Mouse (Mus musculus): Measurements from ENCODE around the gene Npsr1.

Gene Npsr1

DNA sequence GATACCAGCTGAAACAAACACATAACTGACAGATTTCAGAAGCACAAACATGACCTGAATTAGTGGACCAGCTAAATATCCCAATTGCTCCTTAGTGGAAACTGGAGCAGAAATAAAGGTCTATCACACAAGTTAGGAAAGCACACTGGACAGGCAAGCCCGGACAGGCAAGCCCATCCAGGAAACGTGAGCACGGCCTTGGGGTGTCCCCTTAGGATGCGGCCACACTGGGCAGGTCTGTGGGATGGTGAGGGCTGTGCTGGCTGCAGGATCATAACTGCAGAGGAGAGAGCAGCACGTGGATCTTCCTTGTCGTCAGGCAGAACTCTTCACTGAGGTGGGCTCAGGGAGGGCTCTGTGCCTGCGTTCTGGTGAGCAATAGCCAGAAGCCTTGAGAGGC lies at the start of gene Npsr1:
Npsr1 (plus strand) TSS at position 301 of the 400 bp plus-strand sequence.
- no peak for DNase-seq (ENCODE audit: low read depth)

DNA sequence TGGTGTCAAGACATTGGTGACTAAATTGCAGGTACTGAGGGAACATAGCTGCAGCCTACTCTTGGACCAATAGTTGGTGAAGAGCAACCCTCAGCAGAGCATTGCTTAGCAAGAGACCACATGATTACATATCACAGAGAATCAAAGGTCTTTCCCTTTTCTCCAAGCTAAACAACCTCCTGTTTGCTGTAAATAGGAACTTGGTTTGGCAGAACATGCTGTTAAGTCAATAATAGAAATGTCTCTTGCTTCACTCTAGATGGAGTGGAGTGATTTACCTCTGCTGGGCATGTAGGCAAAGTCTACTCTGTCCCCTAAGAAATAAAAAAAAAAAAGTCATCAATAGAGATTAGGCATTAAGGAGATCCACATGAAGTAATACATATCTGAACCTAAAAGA lies 46.3 kb upstream of the Npsr1 start:
- no peak for DNase-seq (ENCODE audit: low read depth)

DNA sequence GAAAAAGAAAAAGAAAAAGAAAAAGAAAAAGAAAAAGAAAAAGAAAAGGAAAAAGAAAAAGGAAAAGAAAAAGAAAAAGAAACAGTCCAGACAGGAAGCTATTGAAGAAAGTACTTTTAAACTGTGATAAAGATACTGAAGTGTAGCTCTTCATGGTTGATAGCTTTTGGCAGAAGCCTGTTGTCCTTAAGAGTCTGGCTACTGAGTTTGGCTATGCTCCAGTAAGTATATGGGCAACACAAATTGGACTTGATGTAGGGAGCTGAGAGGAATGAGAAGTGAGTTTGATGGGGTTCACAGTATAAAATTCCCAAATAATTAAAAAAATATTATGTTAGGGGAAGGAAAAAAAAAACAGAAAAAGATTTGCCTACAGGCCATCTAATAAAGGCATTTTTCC lies 34.5 kb upstream of the Npsr1 start:
- DNase-seq (ENCODE audit: low read depth): no peak

DNA sequence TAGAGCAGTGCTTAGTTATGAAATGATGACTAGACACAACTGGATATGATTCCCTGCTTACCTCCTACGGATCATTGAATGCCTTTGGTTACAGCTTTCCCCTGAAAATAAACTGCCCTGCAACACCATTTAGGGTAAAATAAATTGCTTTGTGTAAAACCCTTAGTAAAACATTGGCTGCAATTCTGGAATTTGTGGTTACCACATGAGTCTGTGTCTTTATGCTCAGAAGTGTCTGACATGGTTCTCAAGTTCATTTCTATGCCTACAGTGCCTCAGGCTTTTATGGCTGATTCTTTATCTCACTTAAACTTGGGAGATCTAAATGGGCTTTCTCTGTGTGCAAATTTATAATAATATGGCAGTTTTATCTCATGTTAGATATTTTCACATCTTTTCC lies 26.1 kb upstream of the Npsr1 start:
- DNase-seq (ENCODE audit: low read depth): no peak

DNA sequence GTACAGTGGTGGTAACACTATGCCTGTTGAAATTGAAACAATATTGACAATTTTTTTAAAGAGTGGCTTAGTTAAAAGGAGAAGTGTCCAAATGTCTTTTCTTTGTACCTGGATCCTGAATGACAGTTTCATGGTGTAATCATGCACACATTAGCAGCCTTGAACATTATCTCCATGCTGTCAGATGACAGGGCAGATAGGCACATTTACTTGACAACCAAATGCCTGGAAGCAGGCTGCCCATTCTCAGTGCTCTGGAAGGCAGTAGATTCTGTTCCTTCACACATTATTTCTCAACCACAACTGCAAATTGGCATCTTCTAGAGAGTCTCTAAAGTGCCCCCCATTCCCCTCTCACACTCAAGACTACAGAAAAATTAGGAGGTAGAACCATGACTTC lies 20.2 kb upstream of the Npsr1 start:
- DNase-seq (ENCODE audit: low read depth): no peak

DNA sequence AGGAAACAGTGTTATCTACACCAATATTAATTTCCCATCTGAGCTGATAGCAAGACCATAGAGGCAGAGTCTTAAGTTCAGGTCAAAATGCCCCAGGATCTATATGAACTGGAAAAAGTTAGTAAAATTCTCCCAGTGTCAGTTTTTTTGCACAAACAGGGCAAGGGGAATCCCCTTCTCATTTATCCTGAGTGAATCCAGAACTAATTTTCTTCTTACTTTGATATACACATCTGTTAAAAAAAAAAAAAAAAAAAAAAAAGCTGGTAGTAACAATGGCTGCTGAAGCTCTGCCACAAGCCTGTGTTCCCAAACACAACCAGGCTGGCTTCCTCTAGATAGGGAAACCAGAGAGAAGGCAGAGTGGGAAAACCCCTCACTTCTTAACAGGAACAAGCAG lies 5.9 kb upstream of the Npsr1 start:
- DNase-seq (ENCODE audit: low read depth): no peak

DNA sequence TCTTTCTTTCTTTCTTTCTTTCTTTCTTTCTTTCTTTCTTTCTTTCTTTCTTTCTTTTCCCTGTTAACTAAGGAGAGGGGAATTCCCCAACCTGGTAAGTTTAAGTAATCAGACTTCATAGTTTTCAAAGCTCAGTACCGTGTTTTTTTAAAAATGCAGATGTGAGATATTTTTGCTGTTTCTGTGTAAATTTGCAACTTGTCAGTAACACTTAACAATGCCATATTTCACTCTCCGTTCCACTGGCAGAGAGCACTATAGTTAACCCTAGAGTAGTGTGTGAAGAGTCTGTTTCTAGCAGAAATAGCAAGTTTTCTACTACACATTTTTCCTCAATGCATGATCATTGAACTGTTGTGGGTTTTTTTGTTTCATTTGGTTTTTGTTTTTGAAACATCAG lies 730 bp downstream of the Npsr1 start:
- no peak for DNase-seq (ENCODE audit: low read depth)

DNA sequence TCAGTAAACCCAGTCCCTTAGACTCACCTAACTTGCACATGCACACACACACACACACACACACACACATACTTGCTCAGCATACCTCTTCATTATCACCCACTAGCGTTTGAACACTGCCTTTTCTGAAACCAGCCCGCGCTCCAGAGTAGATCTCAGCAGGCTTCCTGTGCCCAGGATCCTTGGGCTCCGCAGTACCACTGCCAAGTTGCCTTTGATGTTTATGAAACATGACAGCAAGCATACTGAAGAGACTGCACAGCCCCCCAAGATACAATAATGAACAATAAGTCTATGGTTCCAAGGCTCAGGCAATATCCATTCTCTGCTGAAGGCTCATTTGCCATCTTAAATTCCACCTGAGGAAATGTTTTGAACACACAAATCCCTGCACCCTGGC lies 1.8 kb downstream of the Npsr1 start:
- DNase-seq (ENCODE audit: low read depth): no peak

DNA sequence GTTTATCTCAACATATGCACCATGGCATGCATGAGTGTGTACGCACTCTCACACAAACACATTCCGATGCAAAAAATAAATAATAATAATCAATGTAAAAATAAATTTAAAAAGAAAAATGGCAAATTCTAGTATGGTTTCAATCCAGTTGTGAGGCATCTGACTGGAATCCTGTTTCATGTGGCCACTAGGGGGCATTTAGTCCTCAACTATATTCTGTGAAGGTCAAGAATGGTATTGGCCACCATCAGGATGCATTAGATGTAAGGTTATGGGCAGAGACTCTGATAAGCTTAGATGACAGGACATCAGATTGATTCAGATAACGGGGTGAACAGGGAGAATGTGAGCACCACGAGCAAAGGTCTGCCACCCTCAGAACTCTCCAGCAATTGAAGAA lies 21.6 kb downstream of the Npsr1 start:
- DNase-seq (ENCODE audit: low read depth): peak; percentile 10

DNA sequence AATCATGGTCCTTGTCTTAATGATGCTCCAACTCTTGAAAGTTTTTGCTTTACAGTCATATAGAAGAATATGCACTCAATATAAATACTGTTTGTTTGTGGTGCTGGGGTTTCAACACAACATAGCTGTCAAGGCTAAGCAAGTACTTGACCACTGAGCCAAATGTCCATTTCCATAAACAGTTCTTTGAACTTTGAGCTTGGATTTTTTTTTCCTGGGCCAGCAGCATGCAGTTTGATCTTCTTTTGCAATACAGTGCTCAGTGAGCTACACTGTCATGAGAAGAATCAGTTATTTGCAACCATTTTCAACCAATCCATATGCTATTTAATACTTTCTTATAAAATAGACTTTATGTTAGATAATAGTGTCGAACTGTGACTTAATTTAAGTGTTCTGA lies 35.3 kb downstream of the Npsr1 start:
- DNase-seq (ENCODE audit: low read depth): no peak

DNA sequence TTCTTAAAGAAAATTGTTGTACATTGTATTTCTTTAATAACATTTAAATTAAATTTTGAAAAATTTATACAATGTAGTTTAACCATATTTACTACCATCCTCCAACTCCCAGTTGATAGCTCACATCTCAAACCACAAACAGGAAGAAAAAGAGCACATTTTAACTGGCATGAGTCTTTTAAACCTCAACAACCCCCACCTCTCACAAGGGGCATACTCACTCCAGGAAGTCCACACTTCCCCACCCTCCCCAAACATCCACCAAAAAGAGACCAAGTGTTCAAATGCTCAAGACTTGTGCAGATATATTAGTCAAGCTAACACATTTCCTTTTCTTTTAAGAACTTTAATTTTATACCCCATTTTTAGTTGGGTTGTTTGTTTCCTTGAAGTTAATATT lies 38.6 kb downstream of the Npsr1 start:
- no peak for DNase-seq (ENCODE audit: low read depth)

DNA sequence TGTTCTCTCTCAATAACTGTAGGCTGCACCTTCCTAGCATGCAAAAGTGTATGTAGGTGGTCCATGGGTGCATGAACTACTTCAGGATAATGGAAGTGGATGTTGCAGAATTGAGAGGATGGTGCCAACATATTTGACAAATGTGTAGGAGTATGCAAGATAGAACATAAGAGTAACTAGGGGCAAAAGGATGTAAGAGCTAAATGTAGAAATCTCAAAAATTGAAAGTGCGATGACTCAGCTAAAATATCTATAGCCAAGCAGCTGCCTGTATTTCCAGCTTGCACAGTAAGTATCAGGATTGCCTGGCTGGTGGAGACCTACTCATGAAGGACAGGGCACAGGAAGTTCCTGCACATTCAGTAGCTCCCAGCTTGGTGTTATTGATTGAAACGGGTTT lies 46.5 kb downstream of the Npsr1 start:
- DNase-seq (ENCODE audit: low read depth): no peak

DNA sequence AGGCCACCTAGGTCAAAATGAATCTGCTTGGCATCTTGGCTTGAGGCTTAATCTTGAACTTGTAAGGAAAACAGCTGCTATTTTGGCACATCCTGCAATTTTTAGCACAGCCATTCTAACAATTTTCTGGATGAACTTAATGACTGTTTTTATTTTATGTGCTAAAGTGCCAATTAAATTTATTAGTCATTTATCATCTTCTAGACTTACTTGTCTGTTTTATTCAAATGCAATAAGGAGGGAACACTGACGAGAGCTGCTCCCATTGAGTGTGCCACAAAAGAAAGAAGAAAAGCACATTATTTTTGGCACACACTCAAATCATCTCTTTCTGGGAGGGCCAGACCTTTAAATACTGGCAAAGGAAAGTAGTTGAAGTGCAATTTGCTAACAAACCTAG lies 59.4 kb downstream of the Npsr1 start:
- no peak for DNase-seq (ENCODE audit: low read depth)

DNA sequence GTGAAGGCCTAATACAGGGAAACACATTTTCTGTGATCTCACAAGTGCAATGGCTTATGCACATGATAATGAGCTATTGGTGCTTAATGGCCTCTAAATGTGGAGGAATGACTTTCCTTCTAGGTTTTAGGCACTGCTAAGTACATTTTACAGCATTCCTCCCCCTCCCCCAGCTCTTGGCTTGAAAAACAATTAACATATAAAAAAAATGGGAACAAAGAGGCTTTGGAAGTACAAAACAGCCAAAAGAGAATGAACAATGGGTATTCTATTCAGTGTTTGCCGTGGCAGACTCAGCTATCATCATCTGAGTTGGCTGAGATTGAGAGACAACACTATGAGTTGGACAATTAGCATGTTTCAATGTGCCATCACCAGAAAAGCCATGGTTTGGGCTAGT lies 62.6 kb downstream of the Npsr1 start:
- DNase-seq (ENCODE audit: low read depth): no peak

DNA sequence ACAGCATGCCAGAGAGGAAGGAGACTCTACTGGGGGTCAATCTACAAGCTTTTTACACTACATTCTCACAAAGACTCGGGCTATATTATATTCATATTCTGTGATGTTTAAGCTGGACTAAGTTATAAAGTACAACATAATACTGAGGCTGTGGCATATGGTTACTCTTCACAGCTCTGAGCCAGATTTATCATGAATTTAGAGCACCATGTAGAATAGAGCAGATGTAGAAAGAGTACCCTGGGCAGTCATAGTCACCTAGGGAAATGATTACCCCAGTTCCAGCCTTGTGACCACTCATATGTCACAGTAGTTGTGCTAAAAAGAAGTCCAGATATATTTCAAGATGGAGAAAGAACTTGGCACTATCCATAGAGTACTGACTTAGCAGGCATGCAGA lies 70.7 kb downstream of the Npsr1 start:
- DNase-seq (ENCODE audit: low read depth): no peak

DNA sequence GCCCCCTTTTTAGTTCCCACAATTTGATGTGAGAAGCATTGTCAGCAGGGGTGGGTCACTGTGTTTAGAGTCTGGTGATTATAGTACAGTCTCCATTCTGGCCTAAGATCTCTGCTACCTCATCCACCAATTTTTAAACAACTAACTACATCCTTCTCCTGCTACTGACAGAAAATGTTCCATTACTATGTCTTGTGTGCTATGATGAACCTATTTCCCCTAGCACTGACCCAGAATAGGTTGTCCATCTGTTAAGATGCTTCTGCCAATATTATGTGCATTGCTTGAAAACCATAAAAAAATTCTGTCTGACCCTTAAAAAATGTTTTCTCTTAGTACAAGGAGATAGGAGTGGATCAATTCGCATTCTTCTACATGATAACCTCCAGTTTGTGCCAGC lies 72.9 kb downstream of the Npsr1 start:
- no peak for DNase-seq (ENCODE audit: low read depth)

DNA sequence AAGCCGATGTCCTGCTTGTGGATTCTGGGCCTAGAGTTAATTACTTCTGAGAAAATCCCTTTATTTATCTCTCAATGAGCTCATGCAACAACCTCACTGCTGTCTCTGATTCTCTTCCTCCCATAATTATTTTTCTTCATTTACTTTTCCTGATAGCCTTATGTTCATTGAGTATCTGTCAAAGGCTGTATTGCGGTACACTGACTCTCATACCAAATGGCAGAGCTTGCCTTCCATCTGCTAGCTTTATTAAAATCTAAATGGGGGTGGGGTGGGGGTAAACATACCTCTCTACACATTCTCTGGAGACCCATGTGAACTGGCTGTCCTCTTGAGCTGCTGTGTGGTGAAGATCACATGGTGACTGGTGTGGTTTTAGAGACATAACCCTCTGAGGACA lies 80.9 kb downstream of the Npsr1 start:
- no peak for DNase-seq (ENCODE audit: low read depth)

DNA sequence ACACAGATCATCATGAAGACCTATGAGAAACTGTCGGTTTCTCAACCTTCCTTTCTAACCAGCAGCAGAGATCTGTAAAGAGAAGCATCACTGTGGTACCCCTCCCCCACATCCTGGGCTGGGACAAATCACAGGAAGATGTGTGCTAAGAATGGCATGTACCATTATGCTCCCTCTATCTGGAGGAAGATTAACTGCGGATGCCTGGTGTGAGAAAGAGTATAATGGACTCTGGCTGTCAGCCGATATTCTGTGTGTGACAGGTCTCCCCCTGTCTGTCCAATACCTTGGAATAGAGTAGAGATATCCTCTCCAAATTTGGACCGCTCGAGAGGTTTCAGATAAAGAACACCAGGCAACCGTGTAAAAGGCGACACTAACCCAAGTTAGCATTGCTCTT lies 83.1 kb downstream of the Npsr1 start:
- no peak for DNase-seq (ENCODE audit: low read depth)

DNA sequence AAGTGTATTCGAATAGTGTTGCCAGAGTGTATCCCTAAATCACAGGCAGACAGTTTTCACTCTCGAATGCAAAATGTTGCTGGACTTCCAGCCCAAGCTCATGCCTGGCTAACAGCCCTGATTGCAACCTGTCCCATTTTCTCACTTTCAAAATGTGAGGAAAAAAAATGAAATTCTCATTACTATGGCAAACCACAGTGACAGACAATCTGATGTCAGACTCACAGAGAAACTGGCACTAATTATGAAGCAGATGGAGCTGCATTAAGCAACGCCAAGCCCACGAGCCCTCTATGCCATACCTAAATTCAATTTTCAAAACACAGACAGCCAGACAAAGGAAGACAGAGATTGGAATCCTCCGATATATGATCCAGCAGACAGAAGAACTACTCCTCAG lies 88.5 kb downstream of the Npsr1 start:
- DNase-seq (ENCODE audit: low read depth): no peak

DNA sequence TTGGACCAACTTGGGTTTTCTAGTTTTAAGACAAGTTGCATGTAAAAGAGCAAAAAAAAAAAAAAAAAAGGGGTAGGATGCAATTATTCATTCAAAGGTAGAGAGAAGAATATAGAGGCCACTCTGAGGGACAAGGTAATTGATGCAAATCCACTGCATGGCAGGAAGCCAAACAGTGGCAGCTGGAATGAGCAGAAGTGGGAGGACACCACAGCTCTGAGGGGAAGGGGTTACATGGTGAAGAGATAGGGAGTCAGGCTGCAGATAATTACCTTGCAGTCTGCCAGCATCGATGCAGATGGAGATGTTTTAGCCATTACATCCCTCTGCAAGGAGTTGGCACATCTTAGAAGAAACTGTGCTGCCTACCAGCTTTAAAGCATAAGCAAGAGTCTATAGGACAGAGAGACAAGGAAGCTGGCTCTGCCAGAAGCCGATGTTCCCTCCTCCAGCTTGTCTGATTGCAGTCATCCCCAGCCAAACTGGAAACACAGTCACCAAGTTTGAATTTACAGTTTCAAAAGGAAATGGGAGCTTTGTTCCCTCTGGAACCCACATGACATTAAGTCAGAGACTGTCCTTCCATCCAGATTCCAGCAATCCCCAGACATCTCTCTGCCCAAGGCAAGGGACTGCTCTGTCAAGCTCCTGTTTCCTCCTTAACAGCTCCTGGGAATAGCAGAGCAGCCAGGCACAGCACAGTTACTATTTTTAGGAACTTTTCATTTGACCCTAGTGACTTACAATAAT lies 91.9 kb downstream of the Npsr1 start:
- DNase-seq (ENCODE audit: low read depth): no peak

DNA sequence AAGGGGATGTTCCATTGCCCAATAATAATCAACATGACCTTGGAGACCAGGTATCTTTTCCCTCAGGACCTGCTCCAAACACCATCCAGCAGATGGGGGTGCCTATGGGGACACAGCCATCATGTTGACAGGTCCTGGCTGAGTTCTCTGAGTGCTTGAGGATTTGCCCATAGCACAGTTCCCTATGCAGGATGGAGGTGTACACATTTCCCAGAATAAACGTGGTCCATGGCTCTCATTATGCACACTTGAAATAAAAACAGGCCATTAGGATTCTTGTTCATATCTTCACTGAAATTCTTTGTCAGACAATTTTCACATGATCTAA lies 92.4 kb downstream of the Npsr1 start:
- no peak for DNase-seq (ENCODE audit: low read depth)

DNA sequence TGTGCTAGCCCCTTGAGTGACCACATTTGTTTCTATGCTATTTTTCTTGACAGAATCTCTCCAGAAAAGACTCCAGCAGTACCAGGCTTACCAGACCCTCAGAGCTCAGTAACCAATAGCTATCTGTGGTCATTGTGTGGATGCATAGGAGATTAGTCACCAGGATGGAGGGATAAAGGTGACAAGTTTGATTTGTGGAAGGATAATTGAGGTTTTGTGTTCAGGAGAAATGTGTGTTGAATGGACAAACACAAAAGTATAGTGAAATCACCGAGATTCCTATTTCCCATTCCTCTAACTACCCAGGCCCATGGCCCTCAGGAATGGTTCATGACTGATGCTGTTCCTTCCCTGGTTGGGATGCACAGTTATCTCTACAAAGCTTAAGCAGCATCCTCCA lies 100.5 kb downstream of the Npsr1 start:
- no peak for DNase-seq (ENCODE audit: low read depth)

DNA sequence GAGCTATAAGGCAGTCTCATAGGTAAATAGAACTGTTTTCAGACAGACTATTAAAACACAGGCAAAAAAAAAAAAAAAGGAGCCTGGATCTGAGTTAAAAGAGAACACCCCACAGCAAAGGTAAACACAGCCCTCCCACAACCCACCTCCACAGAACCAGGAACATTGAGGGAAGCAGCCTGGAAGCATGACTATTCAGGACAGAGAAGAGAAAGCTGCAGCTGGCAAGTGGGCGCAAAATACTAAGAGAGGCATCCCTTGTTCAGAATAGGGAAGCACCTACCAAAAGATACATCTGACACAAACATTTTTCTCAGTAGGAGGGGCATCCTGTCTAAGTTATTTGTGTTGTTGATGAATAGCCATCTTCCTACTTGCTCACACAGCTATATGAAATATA lies 113.8 kb downstream of the Npsr1 start:
- no peak for DNase-seq (ENCODE audit: low read depth)

DNA sequence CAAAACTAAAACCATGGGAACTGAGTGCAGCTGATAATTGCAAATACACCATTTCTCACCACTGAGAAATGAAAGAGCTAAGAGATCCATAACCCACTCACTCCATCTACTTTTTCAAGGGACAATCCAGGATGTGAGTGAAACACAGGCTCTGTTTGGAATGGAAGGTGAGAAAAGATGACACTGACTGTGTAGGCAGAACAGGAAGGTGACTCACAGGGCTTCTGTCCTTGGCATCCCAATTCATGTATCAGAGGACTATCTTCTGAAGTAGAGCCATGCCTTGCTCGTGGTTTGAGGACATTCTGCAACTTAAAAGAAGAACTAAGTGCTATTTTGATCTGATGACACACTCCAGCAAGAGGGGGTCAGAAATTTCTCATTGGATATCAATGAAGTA lies 119.9 kb downstream of the Npsr1 start:
- DNase-seq (ENCODE audit: low read depth): no peak

DNA sequence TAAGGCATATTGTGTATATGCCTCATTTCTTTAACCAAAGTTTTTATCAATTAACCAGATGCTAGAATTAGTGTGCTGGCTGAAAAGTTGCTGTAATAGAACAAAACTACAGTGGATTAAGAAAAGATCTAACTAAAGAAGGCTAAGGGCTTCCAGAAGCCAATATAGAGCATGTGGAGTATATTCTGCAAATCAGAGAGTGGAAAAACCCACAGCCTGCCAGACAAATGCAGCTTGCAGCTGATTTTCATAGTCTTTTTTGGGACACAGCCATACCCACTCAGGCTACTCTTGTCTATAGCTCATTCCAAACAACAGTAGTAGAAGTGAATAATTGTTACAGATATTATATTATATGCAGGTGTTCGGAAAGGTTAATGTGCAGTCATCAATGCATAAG lies 138.7 kb downstream of the Npsr1 start:
- no peak for DNase-seq (ENCODE audit: low read depth)
